Mouse (Mus musculus) hindbrain, embryonic 12.5 days (tissue): ENCODE measurements around the gene Dagla. TPM values are rescaled to one million over a fixed set of nuclear protein-coding genes. Genes with fewer than 3 reads are reported as not detected.

Experiments
- ATAC-seq: fragments of 200-750 bp; cut with Nextera tagmentation; 2 replicates; pipeline ENCODE4 v1.8.0; 2017; ENCODE audit warnings: moderate TSS enrichment; ENCODE audit not compliant: low FRiP score
- H3K27ac ChIP-seq: fragments of 300-500 bp; sonication (generic); 2 replicates; pipeline ENCODE4 v1.5.1; 2016; ENCODE audit warnings: mild to moderate bottlenecking
- H3K27me3 ChIP-seq: fragments of 300-500 bp; sonication (generic); 2 replicates; pipeline ENCODE4 v1.6.1; 2016; ENCODE audit warnings: mild to moderate bottlenecking
- H3K36me3 ChIP-seq: fragments of 300-500 bp; sonication (generic); 2 replicates; pipeline ENCODE4 v1.6.1; 2016; ENCODE audit warnings: mild to moderate bottlenecking
- H3K4me1 ChIP-seq: fragments of 300-500 bp; sonication (generic); 2 replicates; pipeline ENCODE4 v1.6.1; 2016
- H3K4me2 ChIP-seq: fragments of 300-500 bp; sonication (generic); replicated peaks from 2 replicates; pipeline ENCODE4 v1.6.1; 2016; ENCODE audit warnings: mild to moderate bottlenecking
- H3K4me3 ChIP-seq: fragments of 300-500 bp; sonication (generic); 2 replicates; pipeline ENCODE4 v1.5.1; 2016; ENCODE audit warnings: mild to moderate bottlenecking
- H3K9ac ChIP-seq: fragments of 300-500 bp; sonication (generic); 2 replicates; pipeline ENCODE4 v1.6.1; 2016; ENCODE audit warnings: mild to moderate bottlenecking, moderate library complexity
- H3K9me3 ChIP-seq: fragments of 300-500 bp; sonication (generic); replicated peaks from 2 replicates; pipeline ENCODE4 v1.6.1; 2016; ENCODE audit warnings: mild to moderate bottlenecking
- WGBS: fragments of 180-500 bp; shearing (Covaris S2); methylation state at CpG from one replicate; pipeline ENCODE4 v1.1.7; 2016; 5-methylcytosine and 5-hydroxymethylcytosine counted together
- polyA plus RNA-seq: library from polyadenylated mRNA; unstranded; fragments of >200 nt; fragmentation: Nextera tagmentation; extraction: Ambion mirVana; gene quantifications from 2 replicates; pipeline ENCODE4 v1.2.1, GENCODE M21; 2016

Gene Dagla
- polyA plus RNA-seq, 1 experiment from 2014 or later = 5.1 TPM

GRCm38 (mm10) chr19:10224637-10225453, 79.8 kb downstream of the Dagla start:
- Histone ChIP-seq H3K27me3 (peaks cover 3% of the 10 kb centered on the region; the same call in 1 of the 2 replicates), H3K36me3 (no peaks in the 10 kb centered on the region), H3K4me2 (peak overlapping the region; percentile 28), H3K4me1 (peaks cover 10% of the 10 kb centered on the region), H3K4me3 (no peak overlapping the region), H3K9me3 (no peaks in the 10 kb centered on the region), H3K9ac (peak overlapping the region; percentile 32; the same call in 1 of the 2 replicates), H3K27ac (no peak overlapping the region)
- 29% methylated on average over 26 of the region's 26 CpGs for WGBS
- no peak for ATAC-seq

GRCm38 (mm10) chr19:10223561-10223960, 81.1 kb downstream of the Dagla start:
- H3K9ac ChIP-seq = no peak overlapping the region
- H3K4me1 ChIP-seq = peaks cover 10% of the 10 kb centered on the region
- no peak overlapping the region for H3K4me3 ChIP-seq
- H3K4me2 ChIP-seq = no peak overlapping the region
- H3K27ac ChIP-seq = no peak overlapping the region
- no peaks in the 10 kb centered on the region for H3K36me3 ChIP-seq
- no peaks in the 10 kb centered on the region for H3K9me3 ChIP-seq
- H3K27me3 ChIP-seq = no peaks in the 10 kb centered on the region
- no peak for ATAC-seq
- 82% methylated on average over 4 of the region's 4 CpGs for WGBS

GRCm38 (mm10) chr19:10222656-10223055, 82.0 kb downstream of the Dagla start:
- H3K27ac ChIP-seq = no peak overlapping the region
- WGBS = 59% methylated on average over 7 of the region's 8 CpGs
- no peak for ATAC-seq
- no peak overlapping the region for H3K4me2 ChIP-seq
- H3K9me3 ChIP-seq = no peaks in the 10 kb centered on the region
- no peak overlapping the region for H3K4me3 ChIP-seq
- no peak overlapping the region for H3K9ac ChIP-seq
- H3K27me3 ChIP-seq = no peaks in the 10 kb centered on the region
- H3K36me3 ChIP-seq = no peaks in the 10 kb centered on the region
- peaks cover 10% of the 10 kb centered on the region for H3K4me1 ChIP-seq

GRCm38 (mm10) chr19:10221585-10221984, 83.1 kb downstream of the Dagla start:
- Histone ChIP-seq H3K36me3 (no peaks in the 10 kb centered on the region), H3K4me3 (no peak overlapping the region), H3K9me3 (no peaks in the 10 kb centered on the region), H3K4me1 (peaks cover 10% of the 10 kb centered on the region), H3K4me2 (no peak overlapping the region), H3K9ac (no peak overlapping the region), H3K27ac (no peak overlapping the region), H3K27me3 (no peaks in the 10 kb centered on the region)
- ATAC-seq = no peak
- WGBS = 62% methylated on average over 4 of the region's 4 CpGs

- Histone ChIP-seq H3K36me3 (no peaks in the 10 kb centered on the region), H3K27ac (no peak overlapping the region), H3K4me2 (no peak overlapping the region), H3K4me1 (peaks cover under 1% of the 10 kb centered on the region; the same call in 1 of the 2 replicates), H3K9ac (no peak overlapping the region), H3K4me3 (no peak overlapping the region), H3K27me3 (no peaks in the 10 kb centered on the region), H3K9me3 (no peaks in the 10 kb centered on the region)
- no peak for ATAC-seq
- WGBS = 79% methylated on average over 6 of the region's 6 CpGs
Observed at GRCm38 (mm10) chr19:10219593-10219992, 85.1 kb downstream of the Dagla start.

- no peak; the same call in 1 of the 2 replicates for ATAC-seq
- Histone ChIP-seq H3K4me3 (no peak overlapping the region), H3K27ac (no peak overlapping the region), H3K27me3 (no peaks in the 10 kb centered on the region), H3K4me2 (no peak overlapping the region), H3K36me3 (no peaks in the 10 kb centered on the region), H3K9me3 (no peaks in the 10 kb centered on the region), H3K4me1 (no peaks in the 10 kb centered on the region), H3K9ac (no peak overlapping the region)
- 69% methylated on average over 3 of the region's 3 CpGs for WGBS
Observed at GRCm38 (mm10) chr19:10219108-10219507, 85.6 kb downstream of the Dagla start.

- WGBS = 84% methylated on average over 8 of the region's 8 CpGs
- no peaks in the 10 kb centered on the region for H3K27me3 ChIP-seq
- no peak for ATAC-seq
- no peak overlapping the region for H3K4me3 ChIP-seq
- H3K4me2 ChIP-seq = no peak overlapping the region
- H3K9ac ChIP-seq = no peak overlapping the region
- H3K36me3 ChIP-seq = peaks cover 15% of the 10 kb centered on the region
- H3K4me1 ChIP-seq = no peaks in the 10 kb centered on the region
- H3K9me3 ChIP-seq = no peaks in the 10 kb centered on the region
- H3K27ac ChIP-seq = no peak overlapping the region
Observed at GRCm38 (mm10) chr19:10216101-10216500, 88.6 kb downstream of the Dagla start.

GRCm38 (mm10) chr19:10213796-10214471, 90.7 kb downstream of the Dagla start:
- no peak overlapping the region for H3K9ac ChIP-seq
- no peak overlapping the region for H3K27ac ChIP-seq
- no peak overlapping the region for H3K4me2 ChIP-seq
- 94% methylated on average over 10 of the region's 10 CpGs for WGBS
- peaks cover 34% of the 10 kb centered on the region for H3K36me3 ChIP-seq
- no peaks in the 10 kb centered on the region for H3K4me1 ChIP-seq
- H3K9me3 ChIP-seq = no peaks in the 10 kb centered on the region
- H3K27me3 ChIP-seq = no peaks in the 10 kb centered on the region
- ATAC-seq = no peak
- no peak overlapping the region for H3K4me3 ChIP-seq

- Histone ChIP-seq H3K9ac (no peak overlapping the region), H3K4me3 (no peak overlapping the region), H3K9me3 (no peaks in the 10 kb centered on the region), H3K27me3 (no peaks in the 10 kb centered on the region), H3K4me1 (no peaks in the 10 kb centered on the region), H3K4me2 (no peak overlapping the region), H3K36me3 (peaks cover 61% of the 10 kb centered on the region), H3K27ac (no peak overlapping the region)
- WGBS = 86% methylated on average over 4 of the region's 4 CpGs
- ATAC-seq = no peak
Observed at GRCm38 (mm10) chr19:10210885-10211284, 93.8 kb downstream of the Dagla start.

GRCm38 (mm10) chr19:10208851-10209250, 95.8 kb downstream of the Dagla start:
- no peak overlapping the region for H3K4me3 ChIP-seq
- peaks cover 62% of the 10 kb centered on the region for H3K36me3 ChIP-seq
- WGBS = 85% methylated on average over 3 of the region's 3 CpGs

GRCm38 (mm10) chr19:10205051-10205450, 99.6 kb downstream of the Dagla start:
- Histone ChIP-seq H3K36me3 (peaks cover 50% of the 10 kb centered on the region), H3K27me3 (no peaks in the 10 kb centered on the region), H3K27ac (no peak overlapping the region)

More at GRCm38 (mm10) chr19:10208851-10209250, 95.8 kb downstream of the Dagla start:
- no peak overlapping the region for H3K4me2 ChIP-seq
- H3K4me1 ChIP-seq = peaks cover 8% of the 10 kb centered on the region
- no peaks in the 10 kb centered on the region for H3K27me3 ChIP-seq
- H3K27ac ChIP-seq = no peak overlapping the region
- no peak overlapping the region for H3K9ac ChIP-seq
- H3K9me3 ChIP-seq = no peaks in the 10 kb centered on the region
- ATAC-seq = no peak

GRCm38 (mm10) chr19:10204616-10205001, 100.1 kb downstream of the Dagla start:
- H3K4me2 ChIP-seq = peak overlapping the region; percentile 86
- no peaks in the 10 kb centered on the region for H3K9me3 ChIP-seq
- no peak overlapping the region; the same call in 1 of the 2 replicates for H3K27ac ChIP-seq
- peaks cover 17% of the 10 kb centered on the region for H3K4me1 ChIP-seq
- H3K36me3 ChIP-seq = peaks cover 50% of the 10 kb centered on the region
- peak; percentile 53; the same call in 1 of the 2 replicates for ATAC-seq
- H3K4me3 ChIP-seq = peak overlapping the region; percentile 82
- peak overlapping the region; percentile 80 for H3K9ac ChIP-seq
- no peaks in the 10 kb centered on the region for H3K27me3 ChIP-seq
- 2% methylated on average over 5 of the region's 5 CpGs for WGBS

More at GRCm38 (mm10) chr19:10205051-10205450, 99.6 kb downstream of the Dagla start:
- no peak for ATAC-seq
- Histone ChIP-seq H3K9ac (peak overlapping the region; percentile 80; the same call in 1 of the 2 replicates), H3K9me3 (no peaks in the 10 kb centered on the region), H3K4me1 (peaks cover 17% of the 10 kb centered on the region), H3K4me2 (peak overlapping the region; percentile 86), H3K4me3 (peak overlapping the region; percentile 82; the same call in 1 of the 2 replicates)
- 78% methylated on average over 6 of the region's 6 CpGs for WGBS
